Mouse (Mus musculus) C2C12 (cell line): ENCODE measurements around the gene Cdc123. TPM values are rescaled to one million over a fixed set of nuclear protein-coding genes. Genes with fewer than 3 reads are reported as not detected.

ENCODE experiments used
- H3K27me3 ChIP-seq: one replicate; pipeline ENCODE4 v1.6.1; 2011; ENCODE audit not compliant: control insufficient read depth, insufficient read depth, insufficient read length
- H3K36me3 ChIP-seq: one replicate; pipeline ENCODE4 v1.6.1; 2011; ENCODE audit not compliant: control insufficient read depth, insufficient read depth
- H3K4me3 ChIP-seq: one replicate; pipeline ENCODE4 v1.5.1; 2011; ENCODE audit warnings: mild to moderate bottlenecking, control low read depth; ENCODE audit not compliant: poor library complexity, insufficient read depth, severe bottlenecking
- H3K79me2 ChIP-seq: one replicate; pipeline ENCODE4 v1.6.1; 2011; ENCODE audit not compliant: control insufficient read depth, insufficient read depth
- H3K79me3 ChIP-seq: one replicate; pipeline ENCODE4 v1.6.1; 2011; ENCODE audit warnings: low read depth, control low read depth
- H3ac ChIP-seq: one replicate; pipeline ENCODE3; 2011; ENCODE audit warnings: low read depth; ENCODE audit not compliant: control insufficient read depth, insufficient read length
- CEBPB ChIP-seq: IDR thresholded peaks from one replicate; pipeline ENCODE4 v1.6.1; 2011; ENCODE audit warnings: low read depth, mild to moderate bottlenecking, control low read depth, moderate library complexity
- CTCF ChIP-seq: IDR thresholded peaks from one replicate; pipeline ENCODE4 v1.5.1; 2011; ENCODE audit not compliant: control insufficient read depth, insufficient read depth, insufficient read length
- FOSL1 ChIP-seq: IDR thresholded peaks from one replicate; pipeline ENCODE4 v1.8.0; 2011; ENCODE audit warnings: mild to moderate bottlenecking, low read length; ENCODE audit not compliant: poor library complexity, insufficient read depth, severe bottlenecking
- MAX ChIP-seq: IDR thresholded peaks from one replicate; pipeline ENCODE4 v1.6.1; 2011; ENCODE audit warnings: mild to moderate bottlenecking, control low read depth
- MYOD1 ChIP-seq: IDR thresholded peaks from one replicate; pipeline ENCODE4 v1.6.1; 2011; ENCODE audit warnings: low read depth; ENCODE audit not compliant: control insufficient read depth, insufficient read length
- MYOG ChIP-seq: IDR thresholded peaks from one replicate; pipeline ENCODE4 v1.6.1; 2011; ENCODE audit not compliant: control insufficient read depth, insufficient read length; ENCODE audit errors: extremely low read depth
- USF1 ChIP-seq: IDR thresholded peaks from one replicate; pipeline ENCODE4 v1.6.1; 2011; ENCODE audit warnings: low read depth, mild to moderate bottlenecking, control low read depth, moderate library complexity
- polyA plus RNA-seq: library from polyadenylated mRNA; unstranded; fragments of >200 nt; fragmentation: generic; extraction: Trizol; gene quantifications from one replicate; pipeline ENCODE4 v1.2.1, GENCODE M21; 2012; ENCODE audit warnings: missing spikeins

Cdc123 gene
- polyA plus RNA-seq, 1 experiment: 141 TPM

- Histone ChIP-seq H3K27me3 (no peaks in the 10 kb centered on the region), H3K79me2 (no peaks in the 10 kb centered on the region), H3K79me3 (no peaks in the 10 kb centered on the region), H3ac (no peak overlapping the region), H3K4me3 (no peak overlapping the region), H3K36me3 (no peaks in the 10 kb centered on the region)
- TF ChIP-seq MYOG: no peak
- no peak for TF ChIP-seq CTCF
- no peak for TF ChIP-seq MYOD1
- TF ChIP-seq FOSL1: no peak
- TF ChIP-seq CEBPB: no peak
- TF ChIP-seq MAX: no peak
- no peak for TF ChIP-seq USF1
These were observed 76.0 kb downstream of the Cdc123 start for GRCm38 (mm10) chr2:5768946-5769345.

GRCm38 (mm10) chr2:5762031-5762430 lies 82.9 kb downstream of the Cdc123 start:
- H3K27me3 ChIP-seq: no peaks in the 10 kb centered on the region
- H3K79me2 ChIP-seq: no peaks in the 10 kb centered on the region
- no peaks in the 10 kb centered on the region for H3K79me3 ChIP-seq
- H3K4me3 ChIP-seq: no peak overlapping the region
- H3ac ChIP-seq: no peak overlapping the region
- no peaks in the 10 kb centered on the region for H3K36me3 ChIP-seq
- TF ChIP-seq CTCF (no peak), USF1 (no peak), MAX (no peak), MYOG (no peak), MYOD1 (no peak), CEBPB (no peak), FOSL1 (no peak)

GRCm38 (mm10) chr2:5760479-5761008 lies 84.4 kb downstream of the Cdc123 start:
- Histone ChIP-seq H3K79me2 (no peaks in the 10 kb centered on the region), H3K27me3 (no peaks in the 10 kb centered on the region), H3K36me3 (no peaks in the 10 kb centered on the region), H3ac (no peak overlapping the region), H3K79me3 (no peaks in the 10 kb centered on the region), H3K4me3 (no peak overlapping the region)
- TF ChIP-seq MYOG: no peak
- TF ChIP-seq CTCF: no peak
- TF ChIP-seq CEBPB: no peak
- TF ChIP-seq MAX: no peak

- H3K4me3 ChIP-seq: no peak overlapping the region
These were observed 86.4 kb downstream of the Cdc123 start for GRCm38 (mm10) chr2:5758569-5758968.

GRCm38 (mm10) chr2:5750872-5751271 lies 94.1 kb downstream of the Cdc123 start:
- TF ChIP-seq MYOG (no peak), FOSL1 (no peak), CTCF (no peak), USF1 (no peak), MYOD1 (no peak), CEBPB (no peak), MAX (no peak)
- H3K79me2 ChIP-seq: no peaks in the 10 kb centered on the region
- H3K79me3 ChIP-seq: no peaks in the 10 kb centered on the region
- H3K27me3 ChIP-seq: no peaks in the 10 kb centered on the region
- no peak overlapping the region for H3ac ChIP-seq
- no peak overlapping the region for H3K4me3 ChIP-seq
- H3K36me3 ChIP-seq: no peaks in the 10 kb centered on the region

More at GRCm38 (mm10) chr2:5758569-5758968, 86.4 kb downstream of the Cdc123 start:
- Histone ChIP-seq H3K27me3 (no peaks in the 10 kb centered on the region), H3K79me2 (no peaks in the 10 kb centered on the region), H3ac (no peak overlapping the region), H3K36me3 (no peaks in the 10 kb centered on the region), H3K79me3 (no peaks in the 10 kb centered on the region)
- no peak for TF ChIP-seq MYOG
- no peak for TF ChIP-seq USF1
- TF ChIP-seq MAX: no peak
- no peak for TF ChIP-seq FOSL1
- no peak for TF ChIP-seq CEBPB
- no peak for TF ChIP-seq MYOD1
- TF ChIP-seq CTCF: no peak

GRCm38 (mm10) chr2:5749210-5749609 lies 95.8 kb downstream of the Cdc123 start:
- TF ChIP-seq MAX (no peak), MYOG (no peak), MYOD1 (no peak), USF1 (no peak), FOSL1 (no peak)
- Histone ChIP-seq H3K79me2 (no peaks in the 10 kb centered on the region), H3K27me3 (no peaks in the 10 kb centered on the region), H3K36me3 (no peaks in the 10 kb centered on the region), H3K4me3 (no peak overlapping the region), H3K79me3 (no peaks in the 10 kb centered on the region), H3ac (no peak overlapping the region)
